Mouse (Mus musculus) heart, postnatal 4 days (tissue): ENCODE data around the gene Gm12695. TPM values are rescaled to one million over a fixed set of nuclear protein-coding genes. Genes with fewer than 3 reads are reported as not detected.
A peak's percentile ranks its signal among the peaks of the same experiment; 100 is the strongest.

Experiments
- DNase-seq: peaks from one replicate; pipeline ENCODE4 v3.0.0; 2021
- total RNA-seq, 2 experiments: library from RNA; stranded (reverse); gene quantifications; 2 replicates each; pipeline ENCODE4 v1.2.3; 2021

Gene Gm12695
- total RNA-seq, 2 experiments from 2014 or later, result not detected

GRCm38 (mm10) chr4:96697511-96698217 lies 87.3 kb downstream of the Gm12695 start:
- DNase-seq, result no peak

GRCm38 (mm10) chr4:96696614-96697360 lies 88.2 kb downstream of the Gm12695 start:
- peak; percentile 52 for DNase-seq

- no peak for DNase-seq
These were observed 97.6 kb downstream of the Gm12695 start for GRCm38 (mm10) chr4:96687358-96687803.

- DNase-seq, result no peak
These were observed 101.5 kb downstream of the Gm12695 start for GRCm38 (mm10) chr4:96683474-96683873.

- no peak for DNase-seq
These were observed 104.0 kb downstream of the Gm12695 start for GRCm38 (mm10) chr4:96680966-96681365.

GRCm38 (mm10) chr4:96680233-96680632 lies 104.8 kb downstream of the Gm12695 start:
- peak; percentile 35 for DNase-seq

Other genes with a start within 250 kb of the Gm12695 start
- 1 to 10 TPM; 2.7 to 2.9 TPM for gene Cyp2j6, start 231.5 kb downstream of the Gm12695 start, total RNA-seq
- gene Cyp2j9, start 193.6 kb downstream of the Gm12695 start, total RNA-seq, result under 1 TPM; 0.34 to 0.38 TPM
- not detected for gene Cyp2j5, start 121.0 kb downstream of the Gm12695 start, total RNA-seq